Comparison of ENCODE assay signal across 9 mouse cellular contexts in genomic region chr13:91274615-91275014, GRCm38 (mm10). TPM values are rescaled to one million over a fixed set of nuclear protein-coding genes. Genes with fewer than 3 reads are reported as not detected.
DNase-seq lines count a peak whose midpoint lies in the region; ATAC-seq and TF ChIP-seq lines count a peak whose summit lies in the region.
"Had no signal": no experiment of that assay in that cellular context is flagged by ENCODE, and none has a peak within 500 bp of the region (broad histone marks: within the 10 kb centered on the region; RNA-seq: fewer than 3 reads in every experiment).

No protein-coding gene starts in this region.

- no peak overlapping the region for H3K9ac ChIP-seq in hindbrain, postnatal 0 days (replicated peaks; ENCODE audit: low read length)
- no peak overlapping the region for H3K9ac ChIP-seq in intestine, embryonic 16.5 days (ENCODE audit: low read depth, low read length)
- H3K9ac ChIP-seq in liver, postnatal 0 days (replicated peaks) = no peak overlapping the region
- H3K9ac ChIP-seq: liver, embryonic 15.5 days had no signal

- peak; percentile 87 for ATAC-seq in hindbrain, postnatal 0 days
- ATAC-seq in intestine, embryonic 16.5 days = no peak
- ATAC-seq in CD4-positive, CD25-positive, alpha-beta regulatory T cell, adult 4 months = no peak
- ATAC-seq in liver, postnatal 0 days = no peak

- no peak overlapping the region for H3K4me3 ChIP-seq in kidney, adult 2 months (ENCODE audit: insufficient read depth, low read depth, low read length)
- no peak overlapping the region for H3K4me3 ChIP-seq in hindbrain, postnatal 0 days (ENCODE audit: low read length)
- no peak overlapping the region for H3K4me3 ChIP-seq in intestine, embryonic 16.5 days (ENCODE audit: low read length)
- H3K4me3 ChIP-seq in liver, postnatal 0 days (ENCODE audit: low read depth, low read length) = no peak overlapping the region
- H3K4me3 ChIP-seq: liver, embryonic 15.5 days had no signal

- H3K36me3 ChIP-seq in kidney, adult 2 months (ENCODE audit: control insufficient read depth, insufficient read depth, low read length) = no peaks in the 10 kb centered on the region
- H3K36me3 ChIP-seq in hindbrain, postnatal 0 days (ENCODE audit: insufficient read depth, low read length) = no peaks in the 10 kb centered on the region
- H3K36me3 ChIP-seq in intestine, embryonic 16.5 days (ENCODE audit: control insufficient read depth, insufficient read depth, low read length) = no peaks in the 10 kb centered on the region
- no peaks in the 10 kb centered on the region for H3K36me3 ChIP-seq in liver, postnatal 0 days (replicated peaks; ENCODE audit: insufficient read depth, low read length)
- H3K36me3 ChIP-seq: liver, embryonic 15.5 days had no signal

- no peak for TF ChIP-seq CTCF in kidney, adult 2 months (conservative IDR thresholded peaks at IDR 0.05; ENCODE audit: insufficient read depth, insufficient read length, low read depth, low read length)
- TF ChIP-seq CTCF in hindbrain, postnatal 0 days (IDR thresholded peaks at IDR 0.05; ENCODE audit: low read depth) = no peak
- no peak for TF ChIP-seq CTCF in liver, postnatal 0 days (IDR thresholded peaks at IDR 0.05; ENCODE audit: low read depth)

- TF ChIP-seq EP300 in liver, postnatal 0 days (IDR thresholded peaks at IDR 0.05; ENCODE audit: low read depth) = no peak

- H3K4me1 ChIP-seq in kidney, adult 2 months (ENCODE audit: control insufficient read depth, insufficient read depth, low read length) = no peaks in the 10 kb centered on the region
- no peaks in the 10 kb centered on the region for H3K4me1 ChIP-seq in hindbrain, postnatal 0 days (ENCODE audit: insufficient read depth, low read length)
- H3K4me1 ChIP-seq in intestine, embryonic 16.5 days (ENCODE audit: control insufficient read depth, insufficient read depth, low read length) = no peaks in the 10 kb centered on the region
- no peaks in the 10 kb centered on the region for H3K4me1 ChIP-seq in liver, postnatal 0 days (ENCODE audit: insufficient read depth)
- H3K4me1 ChIP-seq: liver, embryonic 15.5 days had no signal

- DNase-seq in kidney, adult 2 months = peak; percentile 7
- DNase-seq in kidney, adult 8-10 months = no peak
- DNase-seq in heart, adult 8-10 months (ENCODE audit: low spot score) = peak; percentile 9
- peak; percentile 68 for DNase-seq in hindbrain, postnatal 0 days (ENCODE audit: low spot score)
- DNase-seq in lung, postnatal 36 days = peak; percentile 58
- DNase-seq in liver, postnatal 0 days = no peak

- 0 out of 2 replicates have a peak, but pooled peaks cover 2% of the 10 kb centered on the region for H3K9me3 ChIP-seq in hindbrain, postnatal 0 days (ENCODE audit: low read length)
- no peaks in the 10 kb centered on the region for H3K9me3 ChIP-seq in intestine, embryonic 16.5 days (ENCODE audit: control insufficient read depth, low read length)
- H3K9me3 ChIP-seq in liver, postnatal 0 days (ENCODE audit: low read length) = no peaks in the 10 kb centered on the region
- H3K9me3 ChIP-seq: liver, embryonic 15.5 days had no signal

- H3K4me2 ChIP-seq in hindbrain, postnatal 0 days (ENCODE audit: low read depth, low read length) = no peak overlapping the region
- H3K4me2 ChIP-seq in intestine, embryonic 16.5 days (ENCODE audit: low read depth, low read length) = no peak overlapping the region
- H3K4me2 ChIP-seq in liver, postnatal 0 days (ENCODE audit: low read depth, low read length) = no peak overlapping the region
- H3K4me2 ChIP-seq: liver, embryonic 15.5 days had no signal

- H3K27ac ChIP-seq in kidney, adult 2 months (ENCODE audit: insufficient read depth, low read depth, low read length) = no peak overlapping the region
- H3K27ac ChIP-seq in hindbrain, postnatal 0 days = peak overlapping the region; percentile 36; the same call in 1 of the 2 replicates
- H3K27ac ChIP-seq in intestine, embryonic 16.5 days (ENCODE audit: low read length) = no peak overlapping the region
- H3K27ac ChIP-seq in liver, postnatal 0 days (ENCODE audit: low read depth) = no peak overlapping the region
- H3K27ac ChIP-seq: liver, embryonic 15.5 days had no signal

- H3K27me3 ChIP-seq in kidney, adult 2 months (replicated peaks; ENCODE audit: control insufficient read depth, insufficient read depth, low read length) = no peaks in the 10 kb centered on the region; the same call in 1 of the 2 replicates
- H3K27me3 ChIP-seq in hindbrain, postnatal 0 days (ENCODE audit: insufficient read depth, low read length) = no peaks in the 10 kb centered on the region
- no peaks in the 10 kb centered on the region for H3K27me3 ChIP-seq in intestine, embryonic 16.5 days (replicated peaks; ENCODE audit: control insufficient read depth, insufficient read depth, low read length)
- H3K27me3 ChIP-seq in liver, postnatal 0 days (ENCODE audit: insufficient read depth, low read length) = no peaks in the 10 kb centered on the region
- H3K27me3 ChIP-seq: liver, embryonic 15.5 days had no signal

- no peak for TF ChIP-seq POLR2A in kidney, adult 2 months (IDR thresholded peaks at IDR 0.05; ENCODE audit: low read depth, low read length)

- WGBS in kidney, adult 2 months = 56% methylated on average over 6 of the region's 6 CpGs
- WGBS in hindbrain, postnatal 0 days = 39% methylated on average over 6 of the region's 6 CpGs
- 61% methylated on average over 6 of the region's 6 CpGs for WGBS in intestine, embryonic 16.5 days
- WGBS in liver, postnatal 0 days (ENCODE audit: insufficient replicate concordance) = 57% methylated on average over 6 of the region's 6 CpGs

RNA-seq across cellular contexts. Expression of gene Atg10, which starts 50.8 kb away (rescaled TPM):
- 4.4 and 7.8 TPM in 2 replicates for polyA plus RNA-seq in kidney, adult 2 months (2012; rRNA removed)
- total RNA-seq in heart, adult 8-10 months (2022) = 10 to 100 TPM; 28.3 to 32.7 (median 28.8) TPM
- 3.0 and 5.2 TPM in 2 replicates for total RNA-seq in hindbrain, postnatal 0 days (2014; rRNA removed)
- 13.9 and 16.2 TPM in 2 replicates for polyA plus RNA-seq in hindbrain, postnatal 0 days (2015; fragmentation: Nextera tagmentation; extraction: Ambion mirVana)
- 16.8 and 17.4 TPM in 2 replicates for polyA plus RNA-seq in intestine, embryonic 16.5 days (2015; fragmentation: Nextera tagmentation; extraction: Ambion mirVana)
- 10 to 100 TPM; 20.0 to 21.7 TPM for polyA plus RNA-seq in CD4-positive, CD25-positive, alpha-beta regulatory T cell, adult 4 months (2017; shearing (Covaris generic))
- 4.8 and 5.5 TPM in 2 replicates for polyA plus RNA-seq in liver, postnatal 0 days (2015; fragmentation: Nextera tagmentation; extraction: Ambion mirVana)

Comparison
In these comparisons a context has a peak if more than half of its experiments do, and no peak if none do; other contexts are left out.
1. DNase-seq: peak in kidney, adult 2 months (single experiment), heart, adult 8-10 months (single experiment), hindbrain, postnatal 0 days (single experiment) and lung, postnatal 36 days (single experiment); none in kidney, adult 8-10 months (0 of 2) and liver, postnatal 0 days (single experiment).